Mouse (Mus musculus) frontal cortex, postnatal 14 days (tissue): ENCODE data around the gene 2810408A11Rik.

Experiments used
- DNase-seq, 2 experiments: peaks; one replicate each; pipeline ENCODE4 v3.0.0; 2022; ENCODE audit warnings: low spot score in 2 of 2

The 2810408A11Rik gene

DNA sequence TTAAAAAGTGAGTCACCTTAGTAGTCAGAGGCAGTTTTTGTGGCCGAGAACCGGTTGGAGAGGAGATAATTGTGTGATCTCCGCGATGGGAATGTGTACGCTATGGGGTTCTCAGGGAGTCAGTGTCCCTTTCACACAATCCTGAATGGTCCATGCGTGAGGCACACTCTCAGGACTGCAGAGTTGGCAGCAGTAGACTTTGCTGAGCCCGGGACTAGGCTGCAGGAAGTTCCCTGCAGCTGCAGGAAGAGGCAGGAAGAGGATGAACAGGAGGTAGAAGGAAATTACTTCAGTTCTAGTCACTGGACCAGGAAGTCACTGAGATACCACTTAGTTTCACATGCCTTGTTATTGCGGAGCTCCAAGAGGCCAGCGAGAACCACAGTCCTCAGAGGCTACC, 51.7 kb downstream of the 2810408A11Rik start:
- no peak for DNase-seq

DNA sequence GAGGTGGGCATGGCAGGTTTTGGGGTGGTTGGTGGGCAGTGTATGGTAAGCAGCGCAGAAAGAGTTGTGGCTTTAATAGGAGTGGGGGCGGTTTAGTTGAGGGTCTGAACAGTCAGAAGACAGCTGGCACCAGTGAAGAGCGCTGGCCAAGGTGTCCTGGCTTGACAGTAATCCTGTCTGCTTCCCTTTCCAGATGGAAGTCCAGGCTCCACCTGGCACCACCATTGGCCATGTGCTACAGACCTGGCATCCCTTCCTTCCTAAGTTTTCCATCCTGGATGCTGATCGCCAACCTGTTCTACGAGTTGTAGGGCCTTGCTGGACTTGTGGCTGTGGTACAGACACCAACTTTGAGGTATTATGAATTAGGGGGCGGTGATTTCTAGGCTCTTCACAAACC, 52.8 kb downstream of the 2810408A11Rik start:
- DNase-seq = no peak
